Mouse (Mus musculus): ENCODE measurements around the gene Fchsd2.
"Not testable (repeated sequence)": the region's sequence is repeated elsewhere in the genome, so short reads cannot be mapped to it uniquely, and the experiment has no call there.

Gene Fchsd2

DNA sequence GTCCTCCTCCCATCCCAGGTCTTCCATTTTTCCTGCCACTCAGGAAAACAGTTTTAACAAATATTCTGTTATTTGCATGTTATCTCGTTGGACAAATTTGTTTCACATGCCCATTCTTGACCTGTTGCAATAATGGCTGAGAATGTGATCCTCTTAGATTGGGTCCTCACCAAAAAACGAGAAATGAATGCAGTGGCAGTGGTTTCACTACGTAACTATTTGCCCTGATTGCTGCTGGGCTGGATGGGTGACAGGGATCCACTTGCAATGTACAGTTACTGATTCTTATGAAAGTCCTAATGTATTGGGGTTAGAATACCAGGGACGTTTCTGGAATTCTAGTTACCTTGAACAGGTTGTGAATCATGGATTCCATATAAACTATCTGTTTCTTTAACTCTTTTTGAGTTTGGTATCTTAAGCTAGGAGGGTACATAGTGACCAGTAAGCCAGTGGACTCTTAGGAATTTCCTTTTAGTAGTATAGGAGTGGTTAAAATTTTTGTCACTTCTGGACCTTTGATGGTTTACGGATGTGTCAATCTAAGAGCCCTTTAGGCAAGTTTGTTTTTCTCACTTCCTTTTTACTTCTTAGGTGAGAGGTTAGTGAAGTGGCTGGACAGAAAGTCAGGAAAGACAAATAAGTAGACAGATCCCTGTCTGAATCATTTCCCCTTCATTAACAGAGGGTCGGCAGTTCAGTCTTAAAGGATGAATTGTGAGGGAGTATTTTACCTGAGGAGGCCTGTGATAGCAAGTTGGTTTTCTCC is 31.1 kb downstream of the Fchsd2 start:
- no peak for DNase-seq

DNA sequence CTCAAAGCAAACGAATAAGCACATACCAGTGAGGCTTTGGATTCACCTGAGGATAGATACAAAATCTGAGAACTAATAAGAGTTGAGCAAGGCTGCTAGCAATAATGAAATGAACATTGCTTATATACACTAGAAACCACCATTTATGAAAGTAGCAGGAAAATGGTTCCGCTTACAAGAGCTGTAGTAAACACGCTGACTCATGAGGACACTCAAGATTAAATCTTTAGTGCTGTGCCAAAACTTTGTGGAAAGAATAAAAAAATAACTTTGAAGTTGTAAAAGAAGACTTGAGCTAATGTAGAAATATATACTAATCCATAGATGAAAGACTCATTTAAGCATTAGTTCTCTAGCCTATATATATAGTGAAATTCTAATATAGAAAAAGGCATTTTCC is 35.1 kb downstream of the Fchsd2 start:
- DNase-seq = no peak

DNA sequence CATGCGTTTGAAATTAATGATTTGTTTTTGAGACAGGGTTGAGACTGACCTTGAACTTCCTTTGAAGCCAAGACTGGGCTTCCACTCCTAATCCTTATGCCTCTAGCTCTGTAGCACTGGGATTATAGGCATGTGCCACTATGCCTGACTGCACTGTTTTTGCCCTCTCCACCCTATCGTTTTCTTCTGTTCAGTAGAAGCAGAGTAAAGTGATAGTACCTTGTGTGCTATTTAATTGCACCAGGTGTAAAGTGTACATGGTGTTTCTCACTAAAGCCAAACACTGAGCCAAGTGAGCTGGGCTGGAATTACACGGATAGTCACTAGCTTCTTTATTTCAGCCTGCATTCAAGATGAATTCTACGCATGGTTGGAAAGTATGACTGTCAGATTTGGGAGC is 35.9 kb downstream of the Fchsd2 start:
- DNase-seq = no peak

DNA sequence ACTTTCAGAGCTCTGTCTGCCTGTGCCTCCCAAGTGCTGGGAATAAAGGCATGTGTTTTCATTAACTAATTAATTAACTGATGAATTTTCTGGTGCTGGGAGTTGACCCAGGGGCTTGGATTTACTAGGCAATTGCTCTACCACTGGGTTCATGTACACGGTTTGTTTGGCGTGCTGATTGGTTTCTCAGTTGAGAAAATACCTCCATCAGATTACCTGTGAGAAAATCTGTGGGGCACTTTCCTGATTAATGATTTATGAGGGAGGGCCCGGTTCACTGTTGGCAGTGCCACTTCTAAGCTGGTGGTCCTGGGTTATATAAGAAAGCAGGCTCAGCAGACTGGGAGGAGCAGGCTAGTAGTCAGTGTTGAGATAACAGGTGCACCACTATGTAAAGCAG is 38.0 kb downstream of the Fchsd2 start:
- DNase-seq = no peak

DNA sequence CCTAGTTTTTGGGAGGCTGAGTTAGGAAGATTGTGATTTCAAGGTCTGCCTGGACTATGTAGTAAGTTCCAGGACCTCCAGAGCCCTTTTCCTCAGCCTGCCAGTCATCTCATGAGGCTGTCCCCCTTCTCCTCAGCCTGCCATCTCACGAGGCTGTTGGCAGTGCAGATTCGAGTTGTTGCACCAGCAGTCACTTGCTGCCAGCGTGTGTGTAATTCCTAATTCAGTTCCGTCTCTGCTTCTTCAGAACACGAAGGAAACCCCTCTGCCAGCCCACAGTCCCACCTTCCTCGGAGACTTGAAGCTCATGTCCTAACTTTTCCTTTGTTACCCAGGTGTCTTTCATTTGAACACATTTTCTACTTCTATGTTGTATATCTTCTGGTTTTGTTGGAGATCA is 38.6 kb downstream of the Fchsd2 start:
- DNase-seq = no peak

DNA sequence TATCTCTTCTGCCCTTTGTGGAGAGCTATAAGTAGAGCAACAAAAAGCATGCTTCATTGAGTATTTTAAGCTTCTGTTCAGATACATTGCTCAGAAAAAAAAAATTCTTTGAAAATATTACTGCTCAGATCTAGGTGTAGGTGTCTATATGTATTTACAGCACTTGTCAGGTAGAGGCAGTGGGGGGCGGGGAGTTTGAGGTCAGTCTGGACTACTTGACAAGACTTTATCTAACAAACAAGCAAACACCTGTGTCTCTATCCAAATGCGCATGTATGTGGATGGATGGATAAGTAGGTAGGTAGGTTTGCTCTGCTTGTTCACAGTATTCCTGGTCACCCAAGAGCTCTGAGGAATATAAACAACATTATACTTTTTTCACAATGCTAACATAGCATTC is 40.9 kb downstream of the Fchsd2 start:
- no peak for DNase-seq

DNA sequence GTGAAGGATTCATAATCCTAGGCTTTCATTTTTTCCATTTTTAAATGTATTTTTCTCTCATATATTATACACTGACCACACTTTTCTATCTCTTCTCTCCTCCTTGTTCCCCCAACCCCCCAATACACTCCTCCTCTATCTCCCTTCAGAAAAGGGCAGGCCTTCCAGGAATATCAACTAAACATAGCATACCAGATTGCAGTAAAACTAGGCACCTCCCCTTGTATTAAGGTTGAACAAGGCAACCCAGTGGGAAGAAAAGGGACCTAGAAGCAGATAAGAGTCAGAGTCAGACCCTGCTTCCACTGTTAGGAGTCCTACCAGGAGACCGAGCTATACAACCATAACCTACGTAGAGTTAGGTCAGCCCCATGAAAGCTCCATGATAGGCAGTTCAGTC is 41.5 kb downstream of the Fchsd2 start:
- no peak for DNase-seq

DNA sequence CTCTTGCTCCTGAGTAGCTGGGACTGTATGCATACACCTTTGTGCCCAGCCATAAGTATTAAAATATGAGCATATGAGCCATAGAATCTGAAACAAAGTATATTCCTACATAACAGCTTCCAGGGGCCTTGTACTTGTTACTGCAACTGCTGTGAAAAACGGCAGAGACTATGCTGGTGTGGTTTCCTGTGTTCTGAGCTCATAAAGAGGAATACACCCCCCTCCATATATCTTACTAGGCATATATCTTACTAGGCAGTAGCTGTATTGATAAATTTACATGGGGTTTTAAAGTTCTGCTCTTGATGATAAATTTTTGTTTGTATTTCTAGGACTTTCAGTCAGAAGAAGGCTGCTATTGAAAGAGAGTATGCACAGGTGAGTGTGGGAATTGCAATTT is 46.2 kb downstream of the Fchsd2 start:
- DNase-seq = no peak

DNA sequence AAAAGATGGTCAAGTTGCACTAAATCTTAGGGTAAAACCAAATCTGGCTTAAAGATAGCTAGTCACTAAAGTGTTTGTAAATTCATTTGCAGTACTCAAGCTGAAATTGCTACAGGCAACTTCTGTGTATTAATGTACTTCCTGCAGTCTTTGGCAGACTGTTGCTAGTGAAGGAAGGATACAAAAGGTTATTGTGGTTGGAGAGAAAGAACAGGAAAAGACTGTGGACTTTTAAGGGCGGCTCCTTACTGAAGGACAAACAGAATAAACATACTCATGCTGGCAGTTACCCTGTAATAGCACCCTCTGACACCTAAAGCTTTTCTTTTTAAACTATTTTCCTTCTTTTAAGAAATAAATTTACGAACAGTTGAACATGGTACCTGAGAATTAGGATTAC is 50.2 kb downstream of the Fchsd2 start:
- no peak for DNase-seq

DNA sequence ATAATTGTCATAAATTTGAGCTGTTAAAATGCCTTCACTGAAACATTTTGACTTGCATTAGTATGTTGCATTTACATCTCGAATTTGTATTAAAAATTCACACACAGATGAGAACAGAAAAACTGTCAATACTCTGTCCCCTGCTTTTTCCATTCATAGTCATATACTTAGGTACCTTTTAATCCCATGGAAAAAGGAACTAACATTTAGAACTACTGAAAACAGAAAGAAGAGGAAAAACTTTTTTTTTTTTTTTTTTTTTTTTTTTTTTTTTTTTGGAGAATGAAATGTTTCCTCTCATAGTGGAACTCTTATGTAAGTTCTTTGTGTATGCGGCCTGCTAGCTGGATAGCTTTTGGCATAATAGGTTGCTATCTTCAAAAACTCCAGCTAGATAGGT is 51.6 kb downstream of the Fchsd2 start:
- no peak for DNase-seq

DNA sequence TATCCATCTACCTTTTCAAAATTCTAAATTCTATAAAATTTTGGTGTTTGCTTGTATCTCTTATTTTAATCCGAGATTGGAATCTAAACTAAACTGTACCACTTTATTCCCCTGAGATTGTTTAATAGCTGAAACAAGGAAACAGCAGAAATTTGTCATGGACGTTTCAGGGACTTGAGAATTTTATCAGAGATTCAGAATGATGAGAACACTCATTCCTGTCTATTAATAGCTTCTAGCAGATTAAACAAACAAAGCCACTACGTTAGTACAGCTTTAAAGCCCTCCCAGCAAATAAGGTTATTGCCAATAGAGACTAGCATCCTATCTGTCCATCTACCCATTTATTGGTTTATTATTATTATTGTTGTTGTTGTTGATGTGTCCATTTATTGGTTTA is 56.4 kb downstream of the Fchsd2 start:
- no peak for DNase-seq

DNA sequence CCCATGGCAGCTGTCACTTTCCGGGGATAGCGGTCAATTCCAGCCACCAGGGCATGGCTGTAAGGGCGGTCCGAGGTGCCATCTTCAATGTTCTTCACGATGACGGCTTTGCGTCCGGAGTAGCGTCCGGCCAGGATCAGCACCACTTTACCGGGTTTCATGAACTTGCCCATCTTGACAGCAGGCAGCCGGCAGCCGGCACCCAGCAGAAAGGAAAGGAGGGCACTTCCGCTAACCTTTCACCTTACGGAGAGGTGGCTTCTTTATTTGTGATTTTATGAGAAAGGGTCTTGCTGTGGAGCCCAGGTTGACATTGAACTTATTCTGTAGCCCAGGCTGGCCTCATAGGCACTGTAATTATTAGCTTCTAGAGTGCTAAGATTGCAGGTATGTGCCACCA is 62.2 kb downstream of the Fchsd2 start:
- not testable (repeated sequence) for DNase-seq

DNA sequence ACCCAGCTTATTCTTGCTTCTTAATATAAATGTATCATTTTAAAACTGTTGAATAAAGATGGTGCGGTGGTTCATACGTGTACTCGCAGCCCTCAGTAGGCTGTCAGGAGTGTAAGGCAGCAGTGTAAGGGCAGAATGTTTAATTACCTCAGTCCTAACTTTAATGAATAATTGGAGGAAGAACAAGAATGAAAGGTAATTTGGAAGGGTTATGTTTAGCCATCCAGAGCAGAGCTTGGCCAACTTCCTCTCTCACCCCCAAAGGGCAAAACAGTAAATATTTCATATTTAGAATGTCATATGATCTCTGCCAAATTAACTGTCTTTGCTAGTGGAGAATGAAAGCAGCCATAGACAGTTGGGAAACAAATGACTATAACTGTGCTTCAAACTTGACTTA is 62.6 kb downstream of the Fchsd2 start:
- DNase-seq = no peak

DNA sequence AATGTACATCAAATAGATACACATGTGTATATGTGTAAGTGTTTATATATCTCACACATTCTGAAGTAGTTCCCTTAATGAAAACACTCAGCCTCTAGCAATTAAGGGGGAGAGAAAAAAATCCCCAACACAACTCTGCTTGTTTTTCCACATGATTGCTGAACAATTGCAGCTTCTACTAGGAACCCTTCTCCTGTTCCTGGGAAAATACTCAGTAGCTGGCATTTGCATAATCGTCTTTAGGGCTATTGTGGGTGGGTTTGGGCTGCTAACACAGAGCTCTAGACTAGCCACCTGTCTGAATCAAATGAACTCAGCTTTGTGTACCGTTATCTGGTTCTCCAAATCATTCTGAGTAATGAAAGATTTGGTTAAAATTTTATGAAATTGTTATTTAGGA is 67.6 kb downstream of the Fchsd2 start:
- no peak for DNase-seq

DNA sequence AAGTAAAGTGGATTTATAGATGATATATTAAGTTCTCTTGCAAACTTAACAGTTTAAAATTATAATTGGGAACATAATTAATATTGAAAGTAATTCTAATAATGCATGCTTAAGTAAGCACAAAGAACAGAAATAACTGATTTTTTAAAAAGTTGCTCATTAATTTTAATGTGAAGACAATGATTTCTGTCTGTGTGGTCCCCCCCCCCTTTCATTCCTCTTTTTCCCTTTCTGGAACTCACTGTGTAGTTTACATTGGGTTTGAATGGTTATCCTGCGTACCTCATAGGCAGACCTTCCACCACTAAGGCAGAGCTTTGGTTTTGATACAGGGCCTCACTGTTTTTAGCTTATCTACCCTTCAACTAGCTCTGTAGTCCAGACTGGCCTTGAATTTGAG is 70.1 kb downstream of the Fchsd2 start:
- DNase-seq = no peak

DNA sequence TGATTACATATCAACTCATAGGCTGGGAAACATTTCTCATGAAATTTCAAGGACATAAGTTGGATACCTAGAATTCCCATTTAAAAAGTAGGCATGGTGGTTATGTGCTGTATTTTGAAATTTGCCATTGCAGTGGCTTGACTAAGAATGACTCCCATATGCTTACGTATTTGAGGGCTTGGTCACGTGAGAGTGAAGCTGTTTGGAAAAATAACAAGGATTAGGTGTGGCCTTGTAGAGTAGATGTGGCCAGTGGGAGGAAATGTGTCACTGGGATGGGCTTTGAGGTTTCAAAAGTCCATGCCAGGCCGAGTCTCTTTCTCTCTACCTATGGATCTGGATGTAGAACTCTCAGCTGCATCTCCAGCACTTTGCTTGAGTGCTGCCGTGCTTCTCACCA is 71.2 kb downstream of the Fchsd2 start:
- DNase-seq = no peak

DNA sequence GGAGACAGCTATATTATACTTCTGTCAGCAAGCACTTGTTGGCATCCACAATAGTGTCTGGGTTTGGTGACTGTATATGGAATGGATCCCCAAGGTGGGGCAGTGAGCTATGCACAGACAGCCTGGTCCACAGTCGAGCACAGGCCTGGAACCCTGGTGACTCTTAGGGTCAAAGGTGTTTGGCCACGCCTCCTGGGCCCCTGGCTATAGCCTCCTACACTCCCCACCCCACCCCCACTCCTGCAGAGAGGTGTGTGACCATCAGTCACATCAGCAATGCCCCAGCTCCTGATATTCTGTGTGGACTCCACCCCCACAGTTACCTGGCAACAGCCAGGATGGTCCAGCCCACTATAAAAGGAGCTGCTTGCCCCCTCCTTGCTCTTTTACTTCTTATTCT is 73.9 kb downstream of the Fchsd2 start:
- no peak for DNase-seq

DNA sequence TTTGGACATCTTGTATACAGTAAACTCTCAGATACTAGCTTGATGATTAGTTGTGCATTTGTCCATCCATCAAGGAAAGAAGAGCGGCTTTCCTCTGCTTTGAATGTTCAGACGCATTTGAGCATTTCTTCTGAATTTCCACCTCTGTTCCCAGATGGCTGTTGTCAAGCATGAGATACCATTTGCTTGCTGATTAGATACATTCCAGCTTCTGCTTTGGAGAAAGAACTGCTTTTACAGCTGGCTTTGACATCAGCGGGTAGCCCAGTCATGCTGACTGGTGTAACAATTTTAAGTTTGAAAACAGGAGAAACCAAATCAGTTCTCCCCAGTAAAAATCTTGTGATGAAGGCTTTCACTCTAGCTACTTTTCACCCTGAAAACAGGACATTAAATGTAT is 77.8 kb downstream of the Fchsd2 start:
- no peak for DNase-seq

DNA sequence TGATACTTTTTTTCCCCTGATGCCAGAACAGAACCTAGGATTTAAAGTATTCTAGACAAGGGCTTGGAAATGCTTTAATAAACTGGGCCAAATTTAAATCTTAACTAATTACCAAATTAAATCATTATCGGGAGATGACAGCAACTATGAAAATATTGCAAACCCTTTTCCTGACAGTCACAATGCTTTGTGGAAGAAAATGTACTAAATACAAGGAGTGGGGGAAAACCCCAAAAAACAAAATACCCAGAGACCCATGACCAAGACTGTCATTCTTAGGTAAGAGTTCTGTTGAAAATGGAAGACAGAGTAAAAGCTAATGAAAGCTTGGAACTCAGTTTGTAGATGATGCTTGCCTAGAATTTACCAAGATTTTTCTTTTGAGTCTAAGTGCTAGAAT is 78.3 kb downstream of the Fchsd2 start:
- no peak for DNase-seq

DNA sequence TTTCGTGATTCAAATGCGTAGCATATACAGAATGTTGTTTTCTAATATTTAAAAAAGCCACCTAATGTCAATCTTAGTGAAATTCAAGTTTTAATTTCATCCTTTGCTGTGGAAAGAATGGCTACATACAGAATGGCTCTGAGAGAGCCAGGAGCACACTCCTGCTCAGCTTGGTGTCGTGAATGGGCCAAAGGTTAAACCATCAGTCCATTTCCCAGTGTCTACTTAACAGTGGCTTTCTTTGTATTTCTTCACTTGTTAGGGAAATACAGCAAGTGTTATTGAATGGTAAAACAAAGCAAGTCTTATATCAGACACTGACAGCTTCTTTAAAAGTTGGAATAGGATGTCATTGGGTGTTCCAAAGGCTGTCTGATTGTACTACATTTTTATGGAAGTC is 80.7 kb downstream of the Fchsd2 start:
- no peak for DNase-seq

DNA sequence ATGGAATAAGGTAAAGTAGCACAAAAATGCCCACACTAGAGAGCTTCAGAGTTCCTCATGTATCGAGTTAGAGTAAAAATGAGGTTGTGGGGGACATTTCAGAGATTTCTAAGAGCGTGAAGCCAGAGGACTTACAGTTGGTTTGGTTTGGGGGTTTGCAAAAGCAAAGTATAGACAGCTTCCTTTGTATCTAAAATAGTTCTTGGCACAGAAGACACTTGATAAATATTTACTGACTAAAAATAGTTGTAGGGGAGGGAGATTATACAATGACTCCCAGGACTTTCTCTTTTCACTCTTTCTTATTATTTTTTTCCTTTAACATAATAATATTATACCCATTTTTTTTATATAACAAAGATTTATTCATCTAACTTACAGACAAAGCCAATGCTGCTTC is 86.1 kb downstream of the Fchsd2 start:
- no peak for DNase-seq

DNA sequence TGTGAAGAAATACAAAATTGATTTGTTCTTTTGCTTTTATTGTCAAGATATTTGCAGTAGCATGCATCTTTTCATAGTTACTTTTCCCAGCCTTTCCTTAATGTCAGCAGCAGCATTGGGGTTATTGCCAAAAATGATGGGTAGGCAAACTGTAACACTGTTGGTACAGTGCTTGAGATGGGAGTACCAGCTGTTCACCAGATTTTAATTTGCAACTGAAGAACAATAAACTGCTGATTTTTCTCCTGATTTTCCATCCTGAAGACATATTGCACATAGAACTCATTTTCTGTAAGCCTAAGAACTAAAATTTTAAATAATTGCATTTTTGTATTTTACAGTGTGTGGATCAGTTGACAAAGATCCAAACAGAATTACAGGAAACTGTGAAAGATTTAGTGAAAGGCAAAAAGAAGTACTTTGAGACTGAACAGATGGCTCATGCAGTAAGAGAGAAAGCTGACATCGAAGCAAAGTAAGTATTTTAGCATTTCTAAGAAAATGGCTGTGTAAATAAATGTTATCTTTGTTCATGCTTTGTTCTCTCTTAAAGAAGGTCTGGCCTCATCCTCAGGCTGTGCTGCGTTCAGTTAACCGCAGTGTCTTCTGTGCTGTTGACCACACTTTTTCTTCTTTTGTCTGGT is 98.8 kb downstream of the Fchsd2 start:
- DNase-seq = no peak

DNA sequence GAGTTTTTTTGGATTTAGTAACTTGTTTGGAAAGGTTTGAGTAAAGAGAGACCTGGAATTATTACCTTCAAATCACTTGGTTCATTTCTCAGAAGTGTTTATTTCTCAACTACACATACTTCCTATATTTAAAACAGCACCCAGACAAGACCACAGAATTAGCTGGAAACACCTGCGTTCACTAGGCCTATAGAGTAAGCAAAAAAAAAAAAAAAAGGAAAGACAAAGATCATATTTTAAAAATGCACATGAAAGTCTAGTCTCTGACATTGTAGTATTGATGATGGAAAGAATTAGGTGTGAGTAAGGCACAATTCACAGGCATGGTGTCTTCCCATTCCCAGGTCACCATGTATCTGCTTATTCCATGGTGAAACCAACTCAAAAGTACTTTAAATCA is 118.2 kb downstream of the Fchsd2 start:
- no peak for DNase-seq

DNA sequence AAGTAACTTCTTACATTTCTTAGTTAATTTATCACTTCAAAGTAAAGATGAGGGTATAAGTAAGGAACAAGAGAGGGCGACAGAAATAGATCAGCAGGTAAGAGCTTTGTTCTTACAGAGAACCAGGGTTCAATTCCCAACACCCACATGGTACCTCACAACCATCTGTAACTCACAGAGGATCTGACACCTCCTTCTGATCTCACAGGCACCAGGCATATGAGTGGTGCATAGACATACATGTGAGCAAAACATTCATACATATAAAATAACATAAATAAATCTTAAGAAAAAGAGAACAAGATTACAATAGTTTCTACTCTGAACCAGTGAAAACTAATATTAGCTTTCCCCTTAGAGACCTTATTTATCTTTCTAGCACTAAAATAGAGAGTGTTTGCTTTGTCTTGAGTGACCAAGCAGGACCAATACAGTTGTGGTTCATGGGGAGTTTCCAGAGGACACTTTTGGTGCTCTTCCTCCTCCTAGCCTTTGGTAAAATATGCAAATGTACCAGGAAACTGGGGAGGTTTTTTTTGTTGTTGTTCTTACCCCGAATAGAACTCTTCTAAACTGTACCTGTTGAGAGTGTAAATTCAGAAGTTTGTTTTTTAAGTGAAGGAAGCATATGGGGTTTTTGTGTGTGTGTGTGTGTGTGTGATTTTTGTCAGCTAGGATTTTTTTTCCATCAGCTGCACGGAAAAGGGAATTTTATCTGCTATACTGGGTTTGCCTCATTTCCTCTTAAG is 121.0 kb downstream of the Fchsd2 start:
- no peak for DNase-seq
